Comparison of ENCODE assay signal across 10 mouse cellular contexts in the genomic region with DNA sequence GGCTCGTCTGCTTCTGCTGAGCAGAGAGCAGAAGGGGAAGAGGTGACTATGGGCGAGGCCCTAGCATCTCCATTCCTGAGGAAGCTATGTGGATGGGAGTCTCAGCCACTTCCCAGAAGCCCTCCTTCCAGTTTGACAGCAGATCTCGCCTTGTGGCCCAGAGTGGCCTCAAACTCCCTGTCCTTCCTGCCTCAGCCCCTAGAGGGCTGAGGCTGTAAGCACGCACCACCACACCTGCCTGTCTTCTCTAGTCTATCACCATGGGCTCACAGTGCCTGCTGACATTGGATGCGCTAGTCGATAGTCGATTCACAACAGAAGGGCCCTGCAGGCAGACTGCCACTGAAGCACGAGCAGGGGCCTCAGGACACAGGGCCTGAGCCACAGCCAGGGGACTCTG. TPM values are rescaled to one million over a fixed set of nuclear protein-coding genes. Genes with fewer than 3 reads are reported as not detected.
DNase-seq lines count a peak whose midpoint lies in the region; ATAC-seq and TF ChIP-seq lines count a peak whose summit lies in the region.
"Had no signal": no experiment of that assay in that cellular context is flagged by ENCODE, and none has a peak within 500 bp of the region (broad histone marks: within the 10 kb centered on the region; RNA-seq: fewer than 3 reads in every experiment).

No protein-coding gene starts in this region.

- no peak for TF ChIP-seq POLR2A in brain, embryonic 14.5 days (IDR thresholded peaks at IDR 0.05; ENCODE audit: borderline replicate concordance, extremely low read depth, insufficient read depth, insufficient read length, poor library complexity, severe bottlenecking)

- no peaks in the 10 kb centered on the region for H3K9me3 ChIP-seq in heart, embryonic 13.5 days
- no peaks in the 10 kb centered on the region for H3K9me3 ChIP-seq in heart, embryonic 10.5 days
- H3K9me3 ChIP-seq in neural tube, embryonic 11.5 days (ENCODE audit: control insufficient read depth, low read length), result no peaks in the 10 kb centered on the region

- peaks cover 79% of the 10 kb centered on the region for H3K27me3 ChIP-seq in heart, embryonic 13.5 days (replicated peaks)
- H3K27me3 ChIP-seq in heart, embryonic 10.5 days (ENCODE audit: insufficient read depth, poor library complexity, severe bottlenecking), result no peaks in the 10 kb centered on the region
- H3K27me3 ChIP-seq in neural tube, embryonic 11.5 days (ENCODE audit: control insufficient read depth, insufficient read depth, low read length), result no peaks in the 10 kb centered on the region

- H3K9ac ChIP-seq in heart, embryonic 13.5 days, result peak overlapping the region; percentile 42; the same call in 1 of the 2 replicates
- H3K9ac ChIP-seq in neural tube, embryonic 11.5 days (ENCODE audit: low read length), result no peak overlapping the region

- H3K4me2 ChIP-seq in heart, embryonic 13.5 days, result no peak overlapping the region
- H3K4me2 ChIP-seq in neural tube, embryonic 11.5 days (ENCODE audit: low read depth), result no peak overlapping the region

- H3K4me1 ChIP-seq in heart, embryonic 13.5 days, result peaks cover 36% of the 10 kb centered on the region
- peaks cover 34% of the 10 kb centered on the region for H3K4me1 ChIP-seq in heart, embryonic 10.5 days
- H3K4me1 ChIP-seq in neural tube, embryonic 11.5 days (ENCODE audit: control insufficient read depth, insufficient read depth, low read length), result no peaks in the 10 kb centered on the region

- peak; percentile 41; the same call in 1 of the 2 replicates for TF ChIP-seq CTCF in brain, embryonic 14.5 days (IDR thresholded peaks at IDR 0.05; ENCODE audit: borderline replicate concordance, extremely low read depth, insufficient read depth, insufficient read length)

- no peak for DNase-seq in heart, embryonic 10.5 days (ENCODE audit: low spot score)
- no peak for DNase-seq in neural tube, embryonic 11.5 days (ENCODE audit: low spot score)
- DNase-seq in neural tube, embryonic 10.5 days (ENCODE audit: extremely low spot score, low spot score), result no peak
- DNase-seq in brain, embryonic 14.5 days (ENCODE audit: low read depth), result peak; percentile 27
- DNase-seq in retina, embryonic 14.5 days (ENCODE audit: low spot score), result peak; percentile 37
- DNase-seq in right cerebral cortex, postnatal 4 days, result no peak
- DNase-seq in ovary, postnatal 10 days (ENCODE audit: low spot score), result no peak
- DNase-seq: adrenal gland, postnatal 25 days; cerebellum, adult 9-10 months had no signal

- H3K27ac ChIP-seq in heart, embryonic 13.5 days (replicated peaks), result no peak overlapping the region
- H3K27ac ChIP-seq in heart, embryonic 10.5 days, result no peak overlapping the region
- no peak overlapping the region for H3K27ac ChIP-seq in neural tube, embryonic 11.5 days (ENCODE audit: low read depth, low read length)

- 47% methylated on average over 8 of the region's 8 CpGs for WGBS in heart, embryonic 13.5 days
- WGBS in heart, embryonic 10.5 days, result 63% methylated on average over 8 of the region's 8 CpGs
- WGBS in neural tube, embryonic 11.5 days, result 62% methylated on average over 8 of the region's 8 CpGs

- no peak overlapping the region for H3K4me3 ChIP-seq in heart, embryonic 13.5 days
- H3K4me3 ChIP-seq in heart, embryonic 10.5 days, result no peak overlapping the region
- H3K4me3 ChIP-seq in neural tube, embryonic 11.5 days (ENCODE audit: low read depth, low read length), result no peak overlapping the region

- ATAC-seq in heart, embryonic 13.5 days (ENCODE audit: extremely low read depth, insufficient number of reproducible peaks, low FRiP score, low TSS enrichment), result no peak
- ATAC-seq in neural tube, embryonic 11.5 days (ENCODE audit: insufficient read depth, low FRiP score, low TSS enrichment), result 0 out of 2 replicates have a peak, but pooled peaks have one; percentile 31

- H3K36me3 ChIP-seq in heart, embryonic 13.5 days, result peaks cover 25% of the 10 kb centered on the region
- H3K36me3 ChIP-seq in heart, embryonic 10.5 days, result peaks cover 13% of the 10 kb centered on the region
- no peaks in the 10 kb centered on the region for H3K36me3 ChIP-seq in neural tube, embryonic 11.5 days (ENCODE audit: control insufficient read depth, insufficient read depth, low read length)

RNA-seq across cellular contexts. Expression of a gene that starts 18.1 kb away (rescaled TPM):
- 103 and 133 TPM in 2 replicates for polyA plus RNA-seq in heart, embryonic 13.5 days (2015; fragmentation: Nextera tagmentation; extraction: Ambion mirVana)
- 78.8 and 129 TPM in 2 replicates for polyA plus RNA-seq in heart, embryonic 10.5 days (2016; fragmentation: Nextera tagmentation; extraction: Ambion mirVana)
- polyA plus RNA-seq in neural tube, embryonic 11.5 days (2014; fragmentation: Nextera tagmentation; extraction: Ambion mirVana), result 45.6 and 48.2 TPM in 2 replicates
- polyA plus RNA-seq in brain, embryonic 14.5 days (2012; rRNA removed), result 47.7 and 64.6 TPM in 2 replicates

RNA-seq across cellular contexts. Expression of a gene that starts 32.9 kb away (rescaled TPM):
- 1.4 and 1.5 TPM in 2 replicates for polyA plus RNA-seq in heart, embryonic 13.5 days (2015; fragmentation: Nextera tagmentation; extraction: Ambion mirVana)
- polyA plus RNA-seq in heart, embryonic 10.5 days (2016; fragmentation: Nextera tagmentation; extraction: Ambion mirVana), result 3.1 and 4.2 TPM in 2 replicates
- 0.34 and 0.37 TPM in 2 replicates for polyA plus RNA-seq in neural tube, embryonic 11.5 days (2014; fragmentation: Nextera tagmentation; extraction: Ambion mirVana)
- 6.1 and 14.3 TPM in 2 replicates for polyA plus RNA-seq in brain, embryonic 14.5 days (2012; rRNA removed)

Comparison
In these comparisons a context has a peak if more than half of its experiments do, and no peak if none do; other contexts are left out.
1. DNase-seq: peak in brain, embryonic 14.5 days (single experiment) and retina, embryonic 14.5 days (single experiment); none in heart, embryonic 10.5 days (single experiment), neural tube, embryonic 11.5 days (single experiment), neural tube, embryonic 10.5 days (single experiment), right cerebral cortex, postnatal 4 days (single experiment) and ovary, postnatal 10 days (single experiment).